Mouse (Mus musculus): ENCODE results near the gene 1700019A02Rik. TPM values are rescaled to one million over a fixed set of nuclear protein-coding genes. Genes with fewer than 3 reads are reported as not detected.

Gene 1700019A02Rik
- polyA plus RNA-seq, 1 experiment from 2014 or later, result not detected

Other genes starting within 250 kb of the 1700019A02Rik start
- gene 1700019D03Rik, start 167.5 kb downstream of the 1700019A02Rik start, polyA plus RNA-seq (2016; fragmentation: Nextera tagmentation; extraction: Ambion mirVana), result 2.5 and 2.7 TPM in 2 replicates
- gene Mstn, start 126.0 kb downstream of the 1700019A02Rik start, polyA plus RNA-seq (2016; fragmentation: Nextera tagmentation; extraction: Ambion mirVana), result 1.3 and 2.7 TPM in 2 replicates
- 29.4 and 30.1 TPM in 2 replicates for gene Pms1, start 109.4 kb upstream of the 1700019A02Rik start, polyA plus RNA-seq (2016; fragmentation: Nextera tagmentation; extraction: Ambion mirVana)
- gene Ormdl1, start 109.5 kb upstream of the 1700019A02Rik start, polyA plus RNA-seq (2016; fragmentation: Nextera tagmentation; extraction: Ambion mirVana), result 88.4 and 92.5 TPM in 2 replicates
- not detected in 2 replicates for gene Gm28778, start 109.5 kb upstream of the 1700019A02Rik start, polyA plus RNA-seq (2016; fragmentation: Nextera tagmentation; extraction: Ambion mirVana)
- gene Osgepl1, start 126.0 kb upstream of the 1700019A02Rik start, polyA plus RNA-seq (2016; fragmentation: Nextera tagmentation; extraction: Ambion mirVana), result 33.8 and 34.1 TPM in 2 replicates
- gene Asdurf, start 165.0 kb upstream of the 1700019A02Rik start, polyA plus RNA-seq (2016; fragmentation: Nextera tagmentation; extraction: Ambion mirVana), result not detected in 2 replicates
- gene Gm28551, start 165.0 kb upstream of the 1700019A02Rik start, polyA plus RNA-seq (2016; fragmentation: Nextera tagmentation; extraction: Ambion mirVana), result 1.1 and 1.2 TPM in 2 replicates
- 94.4 and 97.1 TPM in 2 replicates for gene Asnsd1, start 165.1 kb upstream of the 1700019A02Rik start, polyA plus RNA-seq (2016; fragmentation: Nextera tagmentation; extraction: Ambion mirVana)